Mouse (Mus musculus) limb, embryonic 14.5 days (tissue): ENCODE results near the gene Amz1. TPM values are rescaled to one million over a fixed set of nuclear protein-coding genes. Genes with fewer than 3 reads are reported as not detected.
A peak's percentile ranks its signal among the peaks of the same experiment; 100 is the strongest.

Source experiments
- ATAC-seq: fragments of 200-750 bp; cut with Nextera tagmentation; 2 replicates; pipeline ENCODE4 v1.8.0; 2017; ENCODE audit warnings: low read depth, moderate number of reproducible peaks, moderate TSS enrichment; ENCODE audit not compliant: low FRiP score
- DNase-seq: peaks from one replicate; pipeline ENCODE4 v3.0.0-alpha.2; 2015; ENCODE audit warnings: low spot score
- H3K27ac ChIP-seq: fragments of 300-500 bp; sonication (generic); replicated peaks from 2 replicates; pipeline ENCODE4 v1.5.1; 2014; ENCODE audit warnings: low read depth, mild to moderate bottlenecking, low read length, moderate library complexity, mixed read lengths
- H3K27me3 ChIP-seq: fragments of 300-500 bp; sonication (generic); 2 replicates; pipeline ENCODE4 v1.6.1; 2014; ENCODE audit warnings: low read length, mixed read lengths; ENCODE audit not compliant: control insufficient read depth, insufficient read depth
- H3K36me3 ChIP-seq: fragments of 300-500 bp; sonication (generic); 2 replicates; pipeline ENCODE4 v1.6.1; 2014; ENCODE audit warnings: mild to moderate bottlenecking, low read length, moderate library complexity, mixed read lengths; ENCODE audit not compliant: control insufficient read depth, insufficient read depth
- H3K4me1 ChIP-seq: fragments of 300-500 bp; sonication (generic); 2 replicates; pipeline ENCODE4 v1.6.1; 2014; ENCODE audit warnings: antibody characterized with exemption, low read length, mixed read lengths; ENCODE audit not compliant: control insufficient read depth, insufficient read depth
- H3K4me2 ChIP-seq: fragments of 300-500 bp; sonication (generic); replicated peaks from 2 replicates; pipeline ENCODE4 v1.6.1; 2014; ENCODE audit warnings: low read depth, mild to moderate bottlenecking, low read length, moderate library complexity; ENCODE audit not compliant: severe bottlenecking
- H3K4me3 ChIP-seq: fragments of 300-500 bp; sonication (generic); replicated peaks from 2 replicates; pipeline ENCODE4 v1.5.1; 2014; ENCODE audit warnings: low read length
- H3K9ac ChIP-seq: fragments of 300-500 bp; sonication (generic); 2 replicates; pipeline ENCODE4 v1.6.1; 2014; ENCODE audit warnings: mild to moderate bottlenecking, low read depth, low read length, moderate library complexity; ENCODE audit not compliant: severe bottlenecking
- H3K9me3 ChIP-seq: fragments of 300-500 bp; sonication (generic); 2 replicates; pipeline ENCODE4 v1.6.1; 2016; ENCODE audit warnings: low read length; ENCODE audit not compliant: control insufficient read depth
- POLR2A ChIP-seq: fragments of 200-500 bp; IDR thresholded peaks from 2 replicates; pipeline ENCODE4 v1.8.0; 2012; ENCODE audit warnings: inconsistent platforms, mild to moderate bottlenecking, moderate library complexity, borderline replicate concordance; ENCODE audit not compliant: insufficient read depth, insufficient read length; ENCODE audit errors: extremely low read depth
- WGBS: fragments of 180-500 bp; shearing (Covaris S2); extraction: QIAGEN DNeasy Blood & Tissue Kit; methylation state at CpG from one replicate; pipeline ENCODE4 v1.1.7; 2014; 5-methylcytosine and 5-hydroxymethylcytosine counted together
- polyA plus RNA-seq, 2 experiments: library from polyadenylated mRNA; depleted of rRNA in 1 of 2; stranded (reverse) in 1 of 2; unstranded in 1 of 2; fragments of >200 nt; fragmentation: Nextera tagmentation in 1 of 2; extraction: Ambion mirVana in 1 of 2; gene quantifications; 2 replicates each; pipeline versions ENCODE4 v1.2.1 to v1.2.3; 2012 to 2014

Amz1 gene
- polyA plus RNA-seq, 2 experiments = 1.1 TPM

- Histone ChIP-seq H3K4me1 (no peaks in the 10 kb centered on the region), H3K9ac (no peak overlapping the region), H3K4me2 (no peak overlapping the region), H3K4me3 (no peak overlapping the region), H3K27ac (no peak overlapping the region), H3K36me3 (peaks cover 63% of the 10 kb centered on the region), H3K27me3 (no peaks in the 10 kb centered on the region), H3K9me3 (no peaks in the 10 kb centered on the region)
- ATAC-seq (no peak), DNase-seq (no peak)
- no peak for TF ChIP-seq POLR2A
- WGBS = 88% methylated on average over 1 of the region's 1 CpGs
Observed at GRCm38 (mm10) chr5:140680950-140681349, 43.0 kb upstream of the Amz1 start.

DNA sequence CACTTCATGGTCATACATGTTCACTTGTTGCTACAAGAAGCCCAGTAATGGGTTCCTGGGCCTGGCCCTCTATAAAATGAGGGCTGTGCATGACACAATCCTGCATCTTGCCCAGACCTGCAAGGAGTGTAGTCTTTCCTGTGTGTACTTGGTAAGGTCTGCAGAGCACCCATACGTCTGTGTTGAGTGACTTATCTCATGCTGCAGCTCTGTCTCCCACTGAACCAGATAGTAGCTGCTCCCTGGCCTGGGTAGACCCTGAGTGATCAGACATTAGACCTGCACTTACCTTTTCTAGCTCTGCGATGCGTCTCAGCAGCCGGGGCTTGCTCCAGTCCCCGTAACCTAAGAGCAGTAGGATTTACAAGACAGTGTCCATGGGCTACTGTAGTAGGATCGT lies 41.8 kb upstream of the Amz1 start:
- Histone ChIP-seq H3K9me3 (no peaks in the 10 kb centered on the region), H3K9ac (no peak overlapping the region), H3K36me3 (peaks cover 59% of the 10 kb centered on the region), H3K27ac (no peak overlapping the region), H3K4me2 (no peak overlapping the region), H3K4me1 (no peaks in the 10 kb centered on the region), H3K4me3 (no peak overlapping the region), H3K27me3 (no peaks in the 10 kb centered on the region)
- no peak for TF ChIP-seq POLR2A
- ATAC-seq (no peak), DNase-seq (no peak)
- 92% methylated on average over 6 of the region's 6 CpGs for WGBS

- Histone ChIP-seq H3K9ac (no peak overlapping the region), H3K27me3 (no peaks in the 10 kb centered on the region), H3K9me3 (no peaks in the 10 kb centered on the region), H3K36me3 (peaks cover 57% of the 10 kb centered on the region), H3K4me1 (no peaks in the 10 kb centered on the region), H3K4me3 (no peak overlapping the region), H3K27ac (no peak overlapping the region), H3K4me2 (no peak overlapping the region)
- DNase-seq (peak; percentile 76), ATAC-seq (peak; percentile 51; the same call in 1 of the 2 replicates)
- 63% methylated on average over 16 of the region's 16 CpGs for WGBS
- no peak for TF ChIP-seq POLR2A
Observed at GRCm38 (mm10) chr5:140684343-140685148, 39.4 kb upstream of the Amz1 start.

GRCm38 (mm10) chr5:140688434-140688833 lies 35.5 kb upstream of the Amz1 start:
- Histone ChIP-seq H3K9ac (no peak overlapping the region), H3K4me2 (no peak overlapping the region), H3K27ac (no peak overlapping the region), H3K27me3 (no peaks in the 10 kb centered on the region), H3K9me3 (no peaks in the 10 kb centered on the region), H3K36me3 (peaks cover 54% of the 10 kb centered on the region), H3K4me1 (no peaks in the 10 kb centered on the region), H3K4me3 (no peak overlapping the region)
- no peak for TF ChIP-seq POLR2A
- DNase-seq (no peak), ATAC-seq (no peak)
- WGBS = 88% methylated on average over 3 of the region's 3 CpGs

- no peak for TF ChIP-seq POLR2A
- H3K9ac ChIP-seq = no peak overlapping the region
- H3K36me3 ChIP-seq = peaks cover 43% of the 10 kb centered on the region
- H3K27ac ChIP-seq = no peak overlapping the region
- DNase-seq (no peak), ATAC-seq (no peak)
- no peak overlapping the region for H3K4me2 ChIP-seq
- H3K27me3 ChIP-seq = no peaks in the 10 kb centered on the region
- H3K4me1 ChIP-seq = peaks cover under 1% of the 10 kb centered on the region; the same call in 1 of the 2 replicates
- WGBS = 90% methylated on average over 7 of the region's 7 CpGs
- no peak overlapping the region for H3K4me3 ChIP-seq
- H3K9me3 ChIP-seq = no peaks in the 10 kb centered on the region
Observed at GRCm38 (mm10) chr5:140695987-140696386, 27.9 kb upstream of the Amz1 start.

DNA sequence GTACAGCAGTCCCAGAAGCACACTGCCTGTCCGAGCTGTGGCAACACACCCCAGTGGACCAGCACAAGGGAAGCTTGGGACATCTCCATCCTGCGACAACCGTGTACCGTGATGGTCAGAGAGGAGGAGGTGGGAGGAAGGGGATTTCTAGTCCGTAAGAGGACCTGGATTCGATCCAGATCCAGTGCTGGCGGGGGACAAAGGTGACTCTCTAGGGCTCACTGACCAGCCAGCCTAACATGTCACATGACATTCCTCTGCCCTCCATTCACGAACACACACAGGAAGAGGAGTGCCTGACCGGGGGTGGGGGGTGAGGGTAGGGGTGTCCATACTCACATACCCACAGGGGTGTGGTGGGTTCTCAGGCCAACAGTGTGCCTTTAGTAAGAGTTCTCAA lies 24.2 kb upstream of the Amz1 start:
- H3K4me2 ChIP-seq = no peak overlapping the region
- no peak for ATAC-seq
- no peak overlapping the region for H3K27ac ChIP-seq
- WGBS = 81% methylated on average over 9 of the region's 9 CpGs
- peaks cover 31% of the 10 kb centered on the region for H3K36me3 ChIP-seq
- no peak for DNase-seq
- TF ChIP-seq POLR2A = no peak
- no peaks in the 10 kb centered on the region for H3K27me3 ChIP-seq
- H3K4me1 ChIP-seq = peaks cover 17% of the 10 kb centered on the region
- H3K4me3 ChIP-seq = no peak overlapping the region
- no peaks in the 10 kb centered on the region for H3K9me3 ChIP-seq
- no peak overlapping the region for H3K9ac ChIP-seq
